Mouse (Mus musculus): Measurements from ENCODE around the gene Isca2. TPM values are rescaled to one million over a fixed set of nuclear protein-coding genes. Genes with fewer than 3 reads are reported as not detected.

The Isca2 gene
- polyA plus RNA-seq (2021; fragmentation: Nextera tagmentation), result 116 and 127 TPM in 2 replicates
- long read RNA-seq, experiment 1, transcript Isca2-205 (2 exons, 1,588 nt), result minor isoform, 10 of 52 reads
- long read RNA-seq, experiment 1, transcript Isca2-201 (4 exons, 883 nt), result minor isoform, 9 of 52 reads
- long read RNA-seq, experiment 1, transcript Isca2-204 (1 exons, 416 nt), result minor isoform, 10 of 52 reads
- long read RNA-seq, experiment 1, transcript Isca2-209 (2 exons, 843 nt), result major isoform, 14 of 52 reads
- long read RNA-seq, experiment 1, partial matches to known transcripts, result 2 of 52 reads
- long read RNA-seq, experiment 1, other reads (novel, unspliced or antisense), result 0 of 52 reads
- long read RNA-seq, experiment 2, transcript Isca2-208 (4 exons, 727 nt), result minor isoform, 17 of 92 reads
- long read RNA-seq, experiment 2, transcript Isca2-201 (4 exons, 883 nt), result major isoform, 37 of 92 reads
- long read RNA-seq, experiment 2, transcript Isca2-206 (3 exons, 374 nt), result minor isoform, 12 of 92 reads
- long read RNA-seq, experiment 2, transcript Isca2-203 (3 exons, 485 nt), result minor isoform, 14 of 92 reads
- long read RNA-seq, experiment 2, partial matches to known transcripts, result 1 of 92 reads
- long read RNA-seq, experiment 2, other reads (novel, unspliced or antisense), result 7 of 92 reads

GRCm38 (mm10) chr12:84772726-84773441, at the start of gene Isca2, which contains the start of gene Npc2:
TSS of gene Isca2 (plus strand) at chr12:84773251.
TSS of gene Npc2 (minus strand) at chr12:84773152.

Other genes starting within 250 kb of the Isca2 start
- gene Vsx2, start 203.5 kb upstream of the Isca2 start, polyA plus RNA-seq (2021; fragmentation: Nextera tagmentation), result 0.06 TPM in 1 of 2 replicates, not detected in the other
- 8.5 and 10.3 TPM in 2 replicates for gene Abcd4, start 155.8 kb upstream of the Isca2 start, polyA plus RNA-seq (2021; fragmentation: Nextera tagmentation)
- gene Vrtn, start 132.2 kb upstream of the Isca2 start, polyA plus RNA-seq (2021; fragmentation: Nextera tagmentation), result not detected in 2 replicates
- gene Syndig1l, start 74.4 kb upstream of the Isca2 start, polyA plus RNA-seq (2021; fragmentation: Nextera tagmentation), result 5.7 and 28.1 TPM in 2 replicates
- 59.3 and 61.4 TPM in 2 replicates for gene Npc2, start 99 bp upstream of the Isca2 start, polyA plus RNA-seq (2021; fragmentation: Nextera tagmentation)
- gene Ltbp2, start 103.3 kb downstream of the Isca2 start, polyA plus RNA-seq (2021; fragmentation: Nextera tagmentation), result 0.04 TPM in 1 of 2 replicates, not detected in the other
- 66.0 and 72.3 TPM in 2 replicates for gene Fcf1, start 197.6 kb downstream of the Isca2 start, polyA plus RNA-seq (2021; fragmentation: Nextera tagmentation)
- 13.0 and 15.5 TPM in 2 replicates for gene Arel1, start 197.6 kb downstream of the Isca2 start, polyA plus RNA-seq (2021; fragmentation: Nextera tagmentation)
- 8.1 and 18.9 TPM in 2 replicates for gene Ylpm1, start 223.1 kb downstream of the Isca2 start, polyA plus RNA-seq (2021; fragmentation: Nextera tagmentation)

All from left cerebral cortex, adult 6 months (tissue).